Mouse (Mus musculus) kidney, adult 2 months (tissue): ENCODE results near the gene Asb15.

Experiments used
- CTCF ChIP-seq: fragments of 200-500 bp; conservative IDR thresholded peaks from 2 replicates; pipeline ENCODE4 v1.5.1; 2011; ENCODE audit warnings: low read depth, mild to moderate bottlenecking, control low read depth, low read length, moderate library complexity, mixed read lengths; ENCODE audit not compliant: insufficient read depth, insufficient read length
- POLR2A ChIP-seq: fragments of 200-500 bp; IDR thresholded peaks from one replicate; pipeline ENCODE4 v1.6.1; 2011; ENCODE audit warnings: low read depth, low read length, control low read depth

DNA sequence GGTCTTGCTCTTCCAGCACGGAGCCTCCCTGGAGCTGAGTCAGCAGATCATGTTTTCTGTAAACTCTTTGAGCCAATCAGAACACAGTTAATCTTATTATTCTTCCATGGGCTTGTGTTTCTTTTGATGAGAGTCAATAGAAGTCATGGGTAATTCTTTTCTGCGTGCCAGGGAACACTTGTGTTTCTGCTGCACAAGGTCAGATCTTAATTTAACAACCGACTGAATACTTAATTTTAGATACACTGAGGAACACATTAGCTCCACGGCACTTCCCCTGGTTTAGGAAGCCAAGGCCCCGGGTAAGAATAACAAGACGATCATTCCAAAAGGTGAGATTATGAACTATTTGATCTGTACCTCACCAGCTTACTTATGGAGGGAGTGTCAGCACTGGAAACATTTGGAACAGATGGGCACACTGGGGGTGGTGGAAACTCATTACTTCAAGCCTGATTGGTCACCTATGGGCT lies 15.2 kb downstream of the Asb15 start:
- no peak for TF ChIP-seq POLR2A
- TF ChIP-seq CTCF = no peak
